Mouse (Mus musculus) macrophage (primary cell): ENCODE results near the gene Zc3h6. TPM values are rescaled to one million over a fixed set of nuclear protein-coding genes. Genes with fewer than 3 reads are reported as not detected.
A peak's percentile ranks its signal among the peaks of the same experiment; 100 is the strongest.

ENCODE experiments used
- H3K27ac ChIP-seq: fragments of 350-480 bp; formaldehyde crosslinking; 2 replicates; pipeline ENCODE4 v1.9.0; 2021
- H3K36me3 ChIP-seq: fragments of 350-480 bp; formaldehyde crosslinking; 2 replicates; pipeline ENCODE4 v1.9.0; 2021; ENCODE audit errors: inconsistent target
- H3K4me3 ChIP-seq: fragments of 350-480 bp; formaldehyde crosslinking; 2 replicates; pipeline ENCODE4 v1.9.0; 2021; ENCODE audit errors: inconsistent target
- H3K79me2 ChIP-seq: fragments of 350-480 bp; formaldehyde crosslinking; 2 replicates; pipeline ENCODE4 v1.9.0; 2021; ENCODE audit errors: inconsistent target
- WGBS: methylation state at CpG from one replicate; pipeline ENCODE4 v1.1.7; 2026; ENCODE audit warnings: inconsistent platforms; ENCODE audit not compliant: missing documents; 5-methylcytosine and 5-hydroxymethylcytosine counted together
- polyA plus RNA-seq: library from polyadenylated mRNA; stranded (reverse); fragments of 250-400 nt; gene quantifications from 3 replicates; pipeline ENCODE4 v1.2.4, GENCODE M21; 2018; ENCODE audit warnings: inconsistent platforms
- total RNA-seq, 78 experiments: library from RNA; depleted of rRNA; stranded (reverse); fragments of 250-400 nt; gene quantifications; 1 replicate in 9 of 78; 2 replicates in 24 of 78; 3 replicates in 43 of 78; 4 replicates in 2 of 78; pipeline ENCODE4 v1.2.4; 2018; ENCODE audit warnings: inconsistent platforms in 56 of 78

The Zc3h6 gene
- total RNA-seq (2018; cell fraction: chromatin; rRNA removed) = 10 to 100 TPM in 15 of 26 experiments, 1 to 10 TPM in 11; 1.5 to 20.7 (median 10.9) TPM
- total RNA-seq (2018; cell fraction: cytosol; rRNA removed) = 1 to 10 TPM in 24 of 26 experiments, under 1 TPM in 2; 0.53 to 4.6 (median 2.7) TPM
- 10 to 100 TPM in 5 of 26 experiments, 1 to 10 TPM in 21; 1.8 to 15.1 (median 6.6) TPM for total RNA-seq (2018; cell fraction: nucleus; rRNA removed)
- 1.0 to 2.5 TPM (median 2.3 TPM) in 3 replicates for polyA plus RNA-seq

GRCm38 (mm10) chr2:128966641-128967580, at the start of gene Zc3h6:
Gene Zc3h6, plus strand, starts transcription at chr2:128967402.
- peak within 1 kb of the TSS; percentile 44 for H3K4me3 ChIP-seq
- H3K36me3 ChIP-seq = no peaks in the 10 kb centered on the region
- H3K27ac ChIP-seq = peak within 1 kb of the TSS; percentile 85
- under 1% methylated on average over 65 of the region's 65 CpGs for WGBS
- no peaks in the 10 kb centered on the region for H3K79me2 ChIP-seq

DNA sequence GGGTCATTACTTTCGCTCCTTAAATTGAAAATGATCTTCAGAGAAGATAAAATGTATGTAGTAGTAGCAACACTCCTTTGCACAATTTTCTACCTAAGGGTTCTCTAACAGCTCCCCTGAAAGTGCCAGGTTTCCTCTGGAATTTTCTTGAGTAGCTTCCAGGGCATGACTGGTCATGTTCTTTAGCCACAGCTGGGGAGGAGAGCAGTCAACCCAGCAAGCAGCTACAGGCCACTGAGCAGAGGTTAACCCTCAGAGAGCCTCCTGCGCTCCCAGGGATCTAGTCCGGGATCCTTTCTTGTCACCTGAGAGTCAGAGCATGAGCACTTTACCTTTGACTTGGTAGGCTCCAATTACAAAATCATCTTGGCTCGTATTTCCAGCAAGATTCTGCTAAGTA, 42.4 kb upstream of the Zc3h6 start:
- Histone ChIP-seq H3K4me3 (no peak overlapping the region), H3K27ac (no peak overlapping the region), H3K79me2 (no peaks in the 10 kb centered on the region), H3K36me3 (0 out of 2 replicates have a peak, but pooled peaks cover 5% of the 10 kb centered on the region)
- WGBS = 93% methylated on average over 4 of the region's 4 CpGs

GRCm38 (mm10) chr2:128928446-128928845, 38.8 kb upstream of the Zc3h6 start:
- Histone ChIP-seq H3K79me2 (no peaks in the 10 kb centered on the region), H3K4me3 (no peak overlapping the region), H3K36me3 (peaks cover 8% of the 10 kb centered on the region; the same call in 1 of the 2 replicates), H3K27ac (no peak overlapping the region)
- WGBS = no CpG with 5 or more reads among the region's 3 CpGs

DNA sequence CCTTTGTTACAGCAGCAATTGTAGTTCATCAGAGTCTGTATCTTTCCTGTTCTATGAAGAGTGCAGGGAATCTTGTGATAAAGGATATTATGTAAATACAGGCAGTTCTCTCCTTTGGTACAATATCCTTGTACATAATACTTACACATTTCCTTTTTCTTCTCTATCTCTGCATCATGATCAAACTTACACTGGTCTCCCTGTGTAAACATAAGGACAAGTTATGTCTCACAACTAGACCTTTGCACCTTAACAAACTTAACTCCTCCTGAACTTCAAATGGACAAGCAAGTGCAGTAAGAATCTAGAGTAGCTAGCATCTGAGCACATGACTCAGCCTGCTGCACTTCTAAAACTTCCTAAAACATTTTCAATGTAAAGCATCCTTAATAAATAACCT, 36.5 kb upstream of the Zc3h6 start:
- no peaks in the 10 kb centered on the region for H3K79me2 ChIP-seq
- no peak overlapping the region for H3K4me3 ChIP-seq
- H3K36me3 ChIP-seq = peaks cover 13% of the 10 kb centered on the region; the same call in 1 of the 2 replicates
- H3K27ac ChIP-seq = no peak overlapping the region

DNA sequence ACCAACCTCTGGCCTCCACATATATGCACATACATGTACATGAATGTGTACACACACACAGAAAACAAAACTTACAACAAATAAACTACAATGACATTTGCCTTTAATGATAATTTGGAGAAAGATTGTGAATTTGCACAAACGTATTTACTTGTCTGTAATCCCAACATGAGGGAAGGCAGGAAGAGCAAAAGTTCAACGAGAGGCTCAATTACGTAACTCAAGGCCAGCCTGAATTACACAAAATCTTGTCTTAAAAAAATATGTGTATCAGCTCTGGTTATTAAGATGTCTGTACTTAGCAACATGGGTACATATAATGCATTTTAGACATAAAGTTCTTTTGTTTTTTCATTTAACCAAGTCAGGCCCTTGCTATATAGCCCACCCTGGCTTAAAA, 30.9 kb upstream of the Zc3h6 start:
- H3K4me3 ChIP-seq = no peak overlapping the region
- WGBS = 51% methylated on average over 3 of the region's 3 CpGs
- peaks cover 17% of the 10 kb centered on the region; the same call in 1 of the 2 replicates for H3K36me3 ChIP-seq

DNA sequence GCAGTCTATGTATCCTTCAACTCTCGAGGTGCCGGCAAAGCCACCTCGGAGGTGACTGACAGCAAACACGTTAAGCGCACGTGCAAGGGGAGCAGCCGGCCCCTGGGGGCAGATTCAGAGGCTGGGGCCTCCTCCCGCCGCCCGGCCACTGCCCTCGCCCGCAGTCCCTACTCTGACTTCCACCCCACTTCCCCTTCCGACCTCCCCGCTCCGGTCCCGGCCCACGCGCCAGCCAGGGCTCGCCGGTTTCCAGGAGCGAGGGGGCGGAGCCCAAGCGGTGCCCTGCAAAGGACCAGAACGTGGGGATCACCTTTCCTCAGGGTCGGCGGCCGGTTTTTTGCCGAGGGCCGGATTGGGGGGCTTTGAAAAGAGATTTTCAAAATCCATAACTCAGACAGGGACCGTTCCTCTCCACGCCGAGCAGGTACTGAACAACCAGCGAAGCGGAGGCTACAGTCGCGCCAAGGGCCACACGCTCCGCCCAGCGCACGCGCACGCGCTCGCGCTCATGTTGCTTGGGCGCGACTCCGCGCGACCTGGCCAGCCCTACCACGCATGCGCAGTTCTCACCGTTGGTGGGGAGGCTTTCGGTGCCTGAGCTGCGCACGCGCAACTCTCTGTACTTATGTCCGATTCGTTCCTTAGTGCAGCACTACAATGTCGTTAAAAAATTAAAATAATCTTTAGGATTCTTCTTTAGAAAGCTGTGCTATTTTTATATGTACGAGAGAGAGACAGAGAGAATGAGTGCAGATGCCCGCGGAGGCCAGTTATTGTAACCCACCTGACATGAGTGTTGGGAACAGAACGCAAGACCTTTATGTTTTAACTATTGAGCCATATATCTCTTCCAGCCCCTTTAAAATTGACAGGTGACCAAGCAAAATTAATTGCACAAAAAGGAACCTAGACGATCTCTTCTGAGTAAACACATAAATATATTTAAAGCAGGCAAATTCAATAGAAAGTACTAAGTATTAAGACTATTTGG, 23.4 kb upstream of the Zc3h6 start, which contains the start of gene Zc3h8:
Zc3h8 (minus strand) TSS at position 540 of the 991 bp plus-strand sequence.
- Histone ChIP-seq H3K4me3 (peak within 1 kb of the TSS; percentile 48), H3K79me2 (no peaks in the 10 kb centered on the region), H3K27ac (peak within 1 kb of the TSS; percentile 52), H3K36me3 (0 out of 2 replicates have a peak, but pooled peaks cover 6% of the 10 kb centered on the region)
- WGBS = 1% methylated on average over 65 of the region's 65 CpGs

More for the DNA sequence above, 30.9 kb upstream of the Zc3h6 start:
- H3K27ac ChIP-seq = no peak overlapping the region
- H3K79me2 ChIP-seq = no peaks in the 10 kb centered on the region

GRCm38 (mm10) chr2:128947962-128948588, 19.1 kb upstream of the Zc3h6 start:
- WGBS = 38% methylated on average over 6 of the region's 6 CpGs
- H3K27ac ChIP-seq = no peak overlapping the region

GRCm38 (mm10) chr2:128954186-128954585, 13.0 kb upstream of the Zc3h6 start:
- Histone ChIP-seq H3K36me3 (no peaks in the 10 kb centered on the region), H3K4me3 (no peak overlapping the region), H3K27ac (no peak overlapping the region), H3K79me2 (no peaks in the 10 kb centered on the region)

More at GRCm38 (mm10) chr2:128947962-128948588, 19.1 kb upstream of the Zc3h6 start:
- H3K79me2 ChIP-seq = no peaks in the 10 kb centered on the region
- no peaks in the 10 kb centered on the region for H3K36me3 ChIP-seq
- H3K4me3 ChIP-seq = no peak overlapping the region

DNA sequence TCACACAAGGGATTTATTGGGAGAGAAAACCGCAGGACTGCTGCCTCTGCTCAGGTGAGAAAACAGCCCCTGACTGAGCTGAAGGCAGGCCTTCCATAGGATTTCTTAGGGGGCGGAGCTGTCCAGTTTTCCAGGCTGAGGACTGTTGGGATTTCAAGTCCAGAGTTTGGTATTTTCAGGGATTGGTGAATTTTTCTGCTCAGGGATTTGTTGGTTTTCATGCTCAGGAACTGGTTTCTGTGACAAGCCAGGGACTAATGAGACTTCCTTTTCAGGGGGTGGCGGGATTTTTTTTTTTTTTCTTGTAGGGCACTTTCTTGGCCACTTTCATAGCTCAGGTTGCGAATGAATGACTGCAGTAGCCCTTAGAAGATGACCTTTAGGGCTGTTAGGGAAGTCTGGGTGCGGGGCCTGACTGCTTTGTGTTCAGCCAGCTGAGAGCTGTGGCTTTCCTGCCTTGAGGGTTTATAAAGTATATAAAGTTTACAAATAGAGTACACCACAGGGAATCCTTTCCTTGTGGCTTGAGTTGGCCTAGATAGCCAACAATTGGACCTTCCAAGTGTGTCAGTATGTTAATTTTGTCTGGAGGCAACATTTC, 1.6 kb upstream of the Zc3h6 start:
- WGBS = 81% methylated on average over 5 of the region's 5 CpGs
- no peak overlapping the region for H3K4me3 ChIP-seq
- H3K36me3 ChIP-seq = no peaks in the 10 kb centered on the region
- H3K79me2 ChIP-seq = no peaks in the 10 kb centered on the region
- H3K27ac ChIP-seq = no peak overlapping the region

- Histone ChIP-seq H3K36me3 (no peaks in the 10 kb centered on the region), H3K4me3 (peak overlapping the region; percentile 44), H3K79me2 (no peaks in the 10 kb centered on the region), H3K27ac (peak overlapping the region; percentile 85)
- WGBS = 22% methylated on average over 6 of the region's 6 CpGs
These were observed 966 bp upstream of the Zc3h6 start for GRCm38 (mm10) chr2:128966236-128966635.

DNA sequence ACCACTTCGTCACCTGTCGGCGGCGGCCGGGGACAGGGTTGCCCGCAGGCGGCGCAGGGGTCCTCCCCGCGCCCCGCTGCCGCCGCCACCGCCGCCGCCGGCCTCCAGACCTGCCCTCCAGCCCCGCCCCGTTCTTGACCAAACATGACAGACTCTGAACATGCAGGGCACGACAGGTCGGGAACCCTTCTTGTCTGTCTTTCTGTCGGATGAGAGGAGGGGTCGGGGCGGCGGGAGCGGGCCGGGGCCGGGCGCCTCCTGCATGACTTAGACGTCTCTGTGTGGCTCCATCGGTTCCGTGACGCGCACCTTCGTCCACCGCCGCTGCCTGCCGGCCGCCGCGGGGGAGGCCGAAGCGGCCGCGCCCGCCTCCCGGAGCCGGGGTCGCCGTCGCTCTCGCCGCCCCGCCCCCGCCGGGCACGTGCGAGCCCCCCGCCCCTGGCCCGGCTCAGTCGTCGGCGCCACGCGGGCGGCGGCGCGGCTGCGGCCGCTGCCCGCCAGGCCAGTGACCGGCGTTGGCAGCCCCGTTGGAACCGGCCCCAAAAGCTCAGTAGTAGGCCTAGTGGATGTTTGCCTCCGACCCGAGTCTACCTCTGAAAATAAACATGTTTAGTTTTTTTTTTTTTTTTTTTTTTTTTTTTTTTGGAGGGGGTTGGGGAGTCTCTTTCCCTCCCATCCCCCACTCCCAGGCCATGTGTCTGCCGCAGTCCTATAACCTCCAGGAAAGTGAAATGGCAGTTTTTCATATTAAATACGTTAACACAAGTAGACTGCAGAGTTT, 649 bp downstream of the Zc3h6 start, which contains the start of gene Gm10762:
Gm10762 (minus strand) TSS at position 65 of the 781 bp plus-strand sequence.
- no peaks in the 10 kb centered on the region for H3K36me3 ChIP-seq
- peak within 1 kb of the TSS; percentile 44 for H3K4me3 ChIP-seq
- no peaks in the 10 kb centered on the region for H3K79me2 ChIP-seq
- H3K27ac ChIP-seq = peak within 1 kb of the TSS; percentile 85
- WGBS = 1% methylated on average over 58 of the region's 80 CpGs

- peak overlapping the region; percentile 35 for H3K4me3 ChIP-seq
- no peak overlapping the region for H3K27ac ChIP-seq
- no peaks in the 10 kb centered on the region for H3K79me2 ChIP-seq
- H3K36me3 ChIP-seq = no peaks in the 10 kb centered on the region
These were observed 1.4 kb downstream of the Zc3h6 start for GRCm38 (mm10) chr2:128968475-128969083.
